Mouse (Mus musculus): ENCODE measurements around the gene C1ra. TPM values are rescaled to one million over a fixed set of nuclear protein-coding genes. Genes with fewer than 3 reads are reported as not detected.
"Not testable (repeated sequence)": the region's sequence is repeated elsewhere in the genome, so short reads cannot be mapped to it uniquely, and the experiment has no call there.

Gene C1ra
- polyA plus RNA-seq, 1 experiment from 2014 or later = 24.7 TPM

GRCm38 (mm10) chr6:124477922-124478651, 34.1 kb upstream of the C1ra start:
- H3K4me2 ChIP-seq (replicated peaks; ENCODE audit: low read depth, low read length) = peak overlapping the region; percentile 12; the same call in 1 of the 2 replicates
- H3K9me3 ChIP-seq (ENCODE audit: low read length) = no peaks in the 10 kb centered on the region
- H3K27me3 ChIP-seq (replicated peaks; ENCODE audit: insufficient read depth, low read length) = no peaks in the 10 kb centered on the region
- peak overlapping the region; percentile 45; the same call in 1 of the 2 replicates for H3K27ac ChIP-seq (ENCODE audit: low read length)
- H3K4me1 ChIP-seq (ENCODE audit: insufficient read depth, low read depth, low read length) = peaks cover 2% of the 10 kb centered on the region; the same call in 1 of the 2 replicates
- TF ChIP-seq CTCF (IDR thresholded peaks at IDR 0.05) (no peak), EP300 (IDR thresholded peaks at IDR 0.05) (no peak)
- DNase-seq (ENCODE audit: low spot score) = peak; percentile 94
- WGBS = 24% methylated on average over 17 of the region's 17 CpGs
- H3K36me3 ChIP-seq (ENCODE audit: insufficient read depth, low read length) = no peaks in the 10 kb centered on the region
- H3K9ac ChIP-seq (replicated peaks; ENCODE audit: low read depth) = no peak overlapping the region
- ATAC-seq = peak; percentile 83
- no peak overlapping the region for H3K4me3 ChIP-seq (ENCODE audit: low read depth, low read length)

GRCm38 (mm10) chr6:124478874-124479572, 33.2 kb upstream of the C1ra start:
- Histone ChIP-seq H3K36me3 (ENCODE audit: insufficient read depth, low read length) (no peaks in the 10 kb centered on the region), H3K9ac (replicated peaks; ENCODE audit: low read depth) (no peak overlapping the region), H3K4me1 (ENCODE audit: insufficient read depth, low read depth, low read length) (peaks cover 2% of the 10 kb centered on the region; the same call in 1 of the 2 replicates), H3K27me3 (replicated peaks; ENCODE audit: insufficient read depth, low read length) (no peaks in the 10 kb centered on the region), H3K9me3 (ENCODE audit: low read length) (no peaks in the 10 kb centered on the region), H3K4me3 (ENCODE audit: low read depth, low read length) (no peak overlapping the region), H3K27ac (ENCODE audit: low read length) (no peak overlapping the region), H3K4me2 (replicated peaks; ENCODE audit: low read depth, low read length) (no peak overlapping the region)
- ATAC-seq (no peak), DNase-seq (ENCODE audit: low spot score) (no peak)
- WGBS = 88% methylated on average over 3 of the region's 3 CpGs
- no peak for TF ChIP-seq EP300 (IDR thresholded peaks at IDR 0.05)
- TF ChIP-seq CTCF (IDR thresholded peaks at IDR 0.05) = no peak

GRCm38 (mm10) chr6:124479573-124479930, 32.7 kb upstream of the C1ra start:
- H3K36me3 ChIP-seq (ENCODE audit: insufficient read depth, low read length) = no peaks in the 10 kb centered on the region
- no peaks in the 10 kb centered on the region for H3K9me3 ChIP-seq (ENCODE audit: low read length)
- H3K4me3 ChIP-seq (ENCODE audit: low read depth, low read length) = no peak overlapping the region
- TF ChIP-seq CTCF (IDR thresholded peaks at IDR 0.05) = no peak
- TF ChIP-seq EP300 (IDR thresholded peaks at IDR 0.05) = no peak
- 58% methylated on average over 3 of the region's 3 CpGs for WGBS
- H3K4me1 ChIP-seq (ENCODE audit: insufficient read depth, low read depth, low read length) = peaks cover 2% of the 10 kb centered on the region; the same call in 1 of the 2 replicates
- no peak overlapping the region for H3K9ac ChIP-seq (replicated peaks; ENCODE audit: low read depth)
- no peak overlapping the region for H3K27ac ChIP-seq (ENCODE audit: low read length)
- no peaks in the 10 kb centered on the region for H3K27me3 ChIP-seq (replicated peaks; ENCODE audit: insufficient read depth, low read length)
- peak; percentile 52 for ATAC-seq
- peak; percentile 44 for DNase-seq (ENCODE audit: low spot score)
- H3K4me2 ChIP-seq (replicated peaks; ENCODE audit: low read depth, low read length) = no peak overlapping the region

GRCm38 (mm10) chr6:124480295-124480694, 31.9 kb upstream of the C1ra start:
- H3K4me1 ChIP-seq (ENCODE audit: insufficient read depth, low read depth, low read length) = peaks cover 2% of the 10 kb centered on the region; the same call in 1 of the 2 replicates
- 48% methylated on average over 4 of the region's 4 CpGs for WGBS
- DNase-seq (ENCODE audit: low spot score) (peak; percentile 71), ATAC-seq (no peak)
- TF ChIP-seq CTCF (IDR thresholded peaks at IDR 0.05) = peak; percentile 72
- no peak for TF ChIP-seq EP300 (IDR thresholded peaks at IDR 0.05)
- no peak overlapping the region for H3K4me3 ChIP-seq (ENCODE audit: low read depth, low read length)
- H3K4me2 ChIP-seq (replicated peaks; ENCODE audit: low read depth, low read length) = no peak overlapping the region
- H3K27ac ChIP-seq (ENCODE audit: low read length) = no peak overlapping the region
- no peaks in the 10 kb centered on the region for H3K36me3 ChIP-seq (ENCODE audit: insufficient read depth, low read length)
- H3K9me3 ChIP-seq (ENCODE audit: low read length) = no peaks in the 10 kb centered on the region
- H3K27me3 ChIP-seq (replicated peaks; ENCODE audit: insufficient read depth, low read length) = no peaks in the 10 kb centered on the region
- no peak overlapping the region for H3K9ac ChIP-seq (replicated peaks; ENCODE audit: low read depth)

GRCm38 (mm10) chr6:124481571-124481970, 30.6 kb upstream of the C1ra start:
- Histone ChIP-seq H3K27ac (ENCODE audit: low read length) (no peak overlapping the region), H3K4me3 (ENCODE audit: low read depth, low read length) (no peak overlapping the region), H3K4me1 (ENCODE audit: insufficient read depth, low read depth, low read length) (peaks cover 2% of the 10 kb centered on the region; the same call in 1 of the 2 replicates), H3K9ac (replicated peaks; ENCODE audit: low read depth) (no peak overlapping the region), H3K4me2 (replicated peaks; ENCODE audit: low read depth, low read length) (no peak overlapping the region), H3K9me3 (ENCODE audit: low read length) (no peaks in the 10 kb centered on the region), H3K36me3 (ENCODE audit: insufficient read depth, low read length) (no peaks in the 10 kb centered on the region), H3K27me3 (replicated peaks; ENCODE audit: insufficient read depth, low read length) (no peaks in the 10 kb centered on the region)
- TF ChIP-seq EP300 (IDR thresholded peaks at IDR 0.05) (no peak), CTCF (IDR thresholded peaks at IDR 0.05) (peak; percentile 73)
- WGBS = 23% methylated on average over 6 of the region's 6 CpGs
- no peak for ATAC-seq
- DNase-seq (ENCODE audit: low spot score) = peak; percentile 66

GRCm38 (mm10) chr6:124483831-124484230, 28.4 kb upstream of the C1ra start:
- not testable (repeated sequence) for H3K9ac ChIP-seq (replicated peaks; ENCODE audit: low read depth); H3K9me3 ChIP-seq (ENCODE audit: low read length); H3K27me3 ChIP-seq (replicated peaks; ENCODE audit: insufficient read depth, low read length); H3K27ac ChIP-seq (ENCODE audit: low read length); H3K4me1 ChIP-seq (ENCODE audit: insufficient read depth, low read depth, low read length); ATAC-seq; H3K4me3 ChIP-seq (ENCODE audit: low read depth, low read length); DNase-seq (ENCODE audit: low spot score); H3K4me2 ChIP-seq (replicated peaks; ENCODE audit: low read depth, low read length); H3K36me3 ChIP-seq (ENCODE audit: insufficient read depth, low read length)
- 67% methylated on average over 3 of the region's 3 CpGs for WGBS

Data from lung, postnatal 0 days (tissue).